Mouse (Mus musculus) forebrain, embryonic 13.5 days (tissue): ENCODE results near the gene Mpi. TPM values are rescaled to one million over a fixed set of nuclear protein-coding genes. Genes with fewer than 3 reads are reported as not detected.
A peak's percentile ranks its signal among the peaks of the same experiment; 100 is the strongest.

Source experiments
- ATAC-seq: fragments of 200-750 bp; cut with Nextera tagmentation; 2 replicates; pipeline ENCODE4 v1.8.0; 2017
- H3K27ac ChIP-seq: fragments of 300-500 bp; sonication (generic); 2 replicates; pipeline ENCODE4 v1.5.1; 2015; ENCODE audit warnings: inconsistent platforms, mild to moderate bottlenecking, moderate library complexity
- H3K27me3 ChIP-seq: fragments of 300-500 bp; sonication (generic); 2 replicates; pipeline ENCODE4 v1.6.1; 2015; ENCODE audit warnings: mild to moderate bottlenecking, inconsistent platforms
- H3K36me3 ChIP-seq: fragments of 300-500 bp; sonication (generic); 2 replicates; pipeline ENCODE4 v1.6.1; 2015; ENCODE audit warnings: mild to moderate bottlenecking, inconsistent platforms; ENCODE audit not compliant: poor library complexity, severe bottlenecking
- H3K4me1 ChIP-seq: fragments of 300-500 bp; sonication (generic); 2 replicates; pipeline ENCODE4 v1.6.1; 2015; ENCODE audit warnings: inconsistent platforms
- H3K4me2 ChIP-seq: fragments of 300-500 bp; sonication (generic); 2 replicates; pipeline ENCODE4 v1.6.1; 2015; ENCODE audit warnings: inconsistent platforms, mild to moderate bottlenecking, moderate library complexity
- H3K4me3 ChIP-seq: fragments of 300-500 bp; sonication (generic); 2 replicates; pipeline ENCODE4 v1.5.1; 2015; ENCODE audit warnings: mild to moderate bottlenecking, inconsistent platforms
- H3K9ac ChIP-seq: fragments of 300-500 bp; sonication (generic); 2 replicates; pipeline ENCODE4 v1.6.1; 2015; ENCODE audit warnings: mild to moderate bottlenecking, inconsistent platforms
- H3K9me3 ChIP-seq: fragments of 300-500 bp; sonication (generic); replicated peaks from 2 replicates; pipeline ENCODE4 v1.6.1; 2016; ENCODE audit warnings: inconsistent platforms
- WGBS: fragments of 180-500 bp; shearing (Covaris S2); methylation state at CpG from one replicate; pipeline ENCODE4 v1.1.7; 2015; 5-methylcytosine and 5-hydroxymethylcytosine counted together
- polyA plus RNA-seq: library from polyadenylated mRNA; unstranded; fragments of >200 nt; fragmentation: Nextera tagmentation; extraction: Ambion mirVana; gene quantifications from 2 replicates; pipeline ENCODE4 v1.2.1, GENCODE M21; 2015

Mpi gene
- 63.2 and 70.0 TPM in 2 replicates for polyA plus RNA-seq

DNA sequence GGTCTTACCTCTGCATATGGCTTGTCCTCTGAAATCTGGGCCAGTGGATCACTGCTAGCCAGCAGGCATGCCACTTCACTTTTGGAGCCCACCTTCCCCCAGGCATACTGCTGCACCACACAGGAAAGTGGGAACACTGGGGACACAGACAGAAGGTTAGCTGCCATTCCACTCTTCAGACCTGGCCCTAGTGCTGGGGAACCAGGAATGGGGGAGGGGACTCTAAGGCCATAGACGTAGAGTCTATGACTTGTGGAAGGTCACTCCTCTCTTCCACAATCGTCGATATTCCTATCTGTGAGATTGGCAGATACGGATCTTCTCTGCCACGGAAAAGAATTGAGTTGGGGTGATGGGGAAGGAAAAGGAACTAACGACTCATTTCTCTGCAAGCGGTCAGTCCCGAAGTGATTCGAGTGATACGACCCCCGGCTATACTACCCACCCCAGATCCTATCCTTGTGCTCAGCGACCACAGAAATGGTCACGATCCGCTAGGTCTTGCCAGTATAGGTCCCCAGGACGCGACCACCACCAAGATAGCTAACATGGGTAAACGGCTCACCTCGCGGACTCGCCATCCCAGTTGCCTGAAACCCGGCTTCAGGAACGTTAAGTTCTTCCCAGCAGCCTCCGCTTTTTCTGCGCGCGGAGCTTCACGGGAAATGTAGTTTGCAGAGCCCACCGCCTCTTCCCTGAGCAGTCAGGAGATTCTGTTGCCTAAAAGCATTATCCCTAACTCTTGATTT lies at the start of gene Mpi:
Gene Mpi, minus strand, starts transcription at position 625 of the 749 bp plus-strand sequence.
- Histone ChIP-seq H3K4me2 (peak within 1 kb of the TSS; percentile 80), H3K9ac (peak within 1 kb of the TSS; percentile 79), H3K4me3 (peak within 1 kb of the TSS; percentile 57), H3K27ac (no peak within 1 kb of the TSS), H3K4me1 (peaks cover 13% of the 10 kb centered on the region), H3K27me3 (no peaks in the 10 kb centered on the region), H3K9me3 (no peaks in the 10 kb centered on the region), H3K36me3 (peaks cover 35% of the 10 kb centered on the region)
- peak; percentile 61 for ATAC-seq
- WGBS = 1% methylated on average over 28 of the region's 28 CpGs

GRCm38 (mm10) chr9:57602098-57602497 lies 49.5 kb upstream of the Mpi start:
- Histone ChIP-seq H3K4me3 (no peak overlapping the region), H3K27me3 (peaks cover 29% of the 10 kb centered on the region), H3K4me2 (no peak overlapping the region), H3K9me3 (no peaks in the 10 kb centered on the region), H3K4me1 (peaks cover 30% of the 10 kb centered on the region), H3K9ac (no peak overlapping the region), H3K27ac (no peak overlapping the region), H3K36me3 (no peaks in the 10 kb centered on the region)
- no peak for ATAC-seq
- 74% methylated on average over 8 of the region's 8 CpGs for WGBS

GRCm38 (mm10) chr9:57601353-57601706 lies 48.8 kb upstream of the Mpi start:
- 75% methylated on average over 2 of the region's 2 CpGs for WGBS
- Histone ChIP-seq H3K9me3 (no peaks in the 10 kb centered on the region), H3K4me3 (no peak overlapping the region), H3K4me1 (peaks cover 25% of the 10 kb centered on the region), H3K9ac (no peak overlapping the region), H3K36me3 (no peaks in the 10 kb centered on the region), H3K4me2 (no peak overlapping the region), H3K27ac (no peak overlapping the region), H3K27me3 (peaks cover 22% of the 10 kb centered on the region)
- ATAC-seq = no peak; the same call in 1 of the 2 replicates

GRCm38 (mm10) chr9:57600620-57601352 lies 48.2 kb upstream of the Mpi start:
- ATAC-seq = 0 out of 2 replicates have a peak, but pooled peaks have one; percentile 38

DNA sequence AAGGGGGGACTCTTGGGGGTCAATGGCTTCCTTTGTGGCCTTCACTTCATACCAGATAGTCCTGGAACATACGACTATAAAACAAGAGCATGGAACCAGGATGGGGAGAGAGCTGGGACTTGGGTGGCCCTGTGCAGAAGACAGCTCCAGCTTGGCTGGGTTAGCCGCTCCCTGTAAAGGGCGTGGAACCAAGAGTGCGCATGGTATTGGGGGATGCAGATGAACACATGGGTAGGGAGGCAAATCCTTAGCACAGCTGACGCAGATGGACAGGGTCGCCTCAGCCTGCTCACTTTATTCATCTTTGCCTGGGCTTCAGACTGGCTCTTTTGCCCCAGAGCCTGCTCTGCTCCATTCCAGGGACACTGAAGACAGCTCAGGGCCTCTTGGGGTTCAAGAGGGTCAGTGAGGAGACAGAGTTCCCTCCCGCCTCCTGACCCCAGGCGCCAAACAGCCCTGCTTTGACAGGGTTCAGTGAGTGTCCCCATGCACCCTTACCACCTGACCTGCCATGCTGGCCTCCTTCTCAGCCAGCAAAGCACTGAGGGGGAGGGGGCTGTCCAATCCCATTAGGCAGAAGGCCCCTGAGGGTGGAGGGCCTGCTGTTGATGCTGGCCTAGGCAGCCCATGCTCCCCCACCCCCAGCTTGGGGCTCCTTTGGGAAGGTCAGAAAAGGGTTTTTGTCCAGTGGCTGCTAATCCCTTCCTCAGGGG lies 46.4 kb upstream of the Mpi start:
- Histone ChIP-seq H3K27me3 (no peaks in the 10 kb centered on the region; the same call in 1 of the 2 replicates), H3K9ac (peak overlapping the region; percentile 30), H3K36me3 (peaks cover 15% of the 10 kb centered on the region), H3K4me3 (no peak overlapping the region), H3K27ac (no peak overlapping the region), H3K4me2 (no peak overlapping the region), H3K9me3 (no peaks in the 10 kb centered on the region), H3K4me1 (peaks cover 19% of the 10 kb centered on the region)
- WGBS = 41% methylated on average over 8 of the region's 8 CpGs
- no peak for ATAC-seq

More at GRCm38 (mm10) chr9:57600620-57601352, 48.2 kb upstream of the Mpi start:
- H3K36me3 ChIP-seq = no peaks in the 10 kb centered on the region
- H3K9ac ChIP-seq = no peak overlapping the region
- H3K4me3 ChIP-seq = no peak overlapping the region
- H3K9me3 ChIP-seq = no peaks in the 10 kb centered on the region
- peaks cover 16% of the 10 kb centered on the region for H3K27me3 ChIP-seq
- 8% methylated on average over 3 of the region's 3 CpGs for WGBS
- no peak overlapping the region for H3K4me2 ChIP-seq
- no peak overlapping the region for H3K27ac ChIP-seq
- H3K4me1 ChIP-seq = peaks cover 19% of the 10 kb centered on the region

DNA sequence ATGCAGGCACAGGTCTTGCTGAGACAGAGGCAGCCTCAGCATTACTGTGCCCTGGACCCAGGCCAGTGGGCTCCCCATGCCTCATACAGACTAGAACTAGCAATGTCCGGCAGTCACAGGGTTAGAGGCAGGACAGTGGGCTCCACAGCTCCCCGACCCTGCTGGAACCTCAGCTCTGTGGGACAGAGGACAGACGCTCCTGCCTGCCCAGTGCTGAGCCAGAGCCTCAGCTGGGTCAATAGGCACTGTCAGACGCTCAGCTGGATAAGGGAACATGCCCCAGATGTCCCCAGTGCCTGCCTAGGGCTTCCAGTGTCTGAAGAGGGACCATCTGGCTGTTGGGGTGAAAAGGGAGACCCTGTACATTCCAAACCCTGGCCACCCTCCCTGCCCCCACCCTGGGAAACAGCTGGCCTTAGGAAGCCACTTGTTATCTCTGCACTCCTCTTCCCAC lies 45.4 kb upstream of the Mpi start:
- Histone ChIP-seq H3K4me3 (no peak overlapping the region), H3K36me3 (peaks cover 26% of the 10 kb centered on the region), H3K9ac (no peak overlapping the region), H3K9me3 (no peaks in the 10 kb centered on the region), H3K4me2 (no peak overlapping the region), H3K27me3 (no peaks in the 10 kb centered on the region), H3K27ac (no peak overlapping the region), H3K4me1 (peaks cover 19% of the 10 kb centered on the region)
- WGBS = 20% methylated on average over 4 of the region's 4 CpGs
- no peak for ATAC-seq

DNA sequence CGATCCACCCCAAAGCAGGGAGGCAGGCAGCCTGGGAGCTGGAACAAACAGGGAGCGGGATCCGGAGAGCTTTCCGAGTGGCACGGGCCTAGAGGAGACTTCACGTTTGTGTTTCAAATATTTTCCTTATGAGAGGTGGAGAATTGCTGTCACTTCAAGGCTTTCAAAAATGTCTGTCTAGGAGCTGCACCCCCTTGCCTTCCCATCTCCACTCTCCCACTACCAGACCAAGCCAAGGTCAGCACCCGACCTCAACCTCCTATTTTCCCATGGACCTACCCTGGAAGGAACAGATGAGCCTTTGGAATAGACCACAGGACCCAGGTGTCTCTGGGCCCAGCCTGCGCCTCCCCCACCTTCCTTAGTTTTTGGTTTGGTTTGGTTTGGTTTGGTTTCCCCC lies 44.7 kb upstream of the Mpi start:
- Histone ChIP-seq H3K27ac (no peak overlapping the region), H3K4me2 (no peak overlapping the region), H3K36me3 (peaks cover 33% of the 10 kb centered on the region), H3K9me3 (no peaks in the 10 kb centered on the region), H3K27me3 (no peaks in the 10 kb centered on the region), H3K9ac (no peak overlapping the region), H3K4me3 (no peak overlapping the region), H3K4me1 (peaks cover 19% of the 10 kb centered on the region)
- no peak for ATAC-seq
- WGBS = 87% methylated on average over 8 of the region's 8 CpGs

DNA sequence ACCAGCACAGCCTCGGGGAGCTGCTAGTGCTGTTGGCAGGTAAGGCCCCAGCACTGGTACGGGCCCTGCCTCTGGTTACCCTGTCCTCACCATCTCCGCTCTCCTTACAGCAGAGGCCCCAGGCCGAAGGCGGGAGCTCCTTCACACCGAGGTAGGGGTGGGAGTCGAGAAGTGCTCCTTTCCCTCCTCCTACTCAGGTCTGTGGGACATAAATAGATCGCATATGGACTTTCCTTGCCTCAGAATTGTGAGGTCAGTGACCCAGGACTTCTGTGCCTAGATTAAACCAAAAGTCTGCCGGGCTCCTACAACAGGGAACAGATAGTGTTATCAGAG lies 41.6 kb upstream of the Mpi start:
- Histone ChIP-seq H3K9ac (no peak overlapping the region), H3K27ac (no peak overlapping the region), H3K36me3 (peaks cover 40% of the 10 kb centered on the region), H3K9me3 (no peaks in the 10 kb centered on the region), H3K4me3 (no peak overlapping the region), H3K4me2 (no peak overlapping the region), H3K4me1 (peaks cover 14% of the 10 kb centered on the region), H3K27me3 (no peaks in the 10 kb centered on the region)
- ATAC-seq = no peak
- 88% methylated on average over 9 of the region's 9 CpGs for WGBS

- Histone ChIP-seq H3K4me2 (no peak overlapping the region), H3K4me3 (no peak overlapping the region), H3K4me1 (peaks cover 17% of the 10 kb centered on the region), H3K27me3 (no peaks in the 10 kb centered on the region), H3K9ac (no peak overlapping the region), H3K9me3 (no peaks in the 10 kb centered on the region), H3K27ac (no peak overlapping the region), H3K36me3 (peaks cover 40% of the 10 kb centered on the region)
- ATAC-seq = no peak
- WGBS = 58% methylated on average over 12 of the region's 12 CpGs
Measured at GRCm38 (mm10) chr9:57593454-57594173, 41.1 kb upstream of the Mpi start.

- Histone ChIP-seq H3K27ac (no peak overlapping the region), H3K9ac (no peak overlapping the region), H3K9me3 (no peaks in the 10 kb centered on the region), H3K36me3 (peaks cover 60% of the 10 kb centered on the region), H3K27me3 (no peaks in the 10 kb centered on the region), H3K4me2 (peak overlapping the region; percentile 73), H3K4me3 (no peak overlapping the region), H3K4me1 (peaks cover 19% of the 10 kb centered on the region)
- 27% methylated on average over 5 of the region's 5 CpGs for WGBS
- ATAC-seq = no peak
Measured at GRCm38 (mm10) chr9:57590726-57591125, 38.2 kb upstream of the Mpi start.

DNA sequence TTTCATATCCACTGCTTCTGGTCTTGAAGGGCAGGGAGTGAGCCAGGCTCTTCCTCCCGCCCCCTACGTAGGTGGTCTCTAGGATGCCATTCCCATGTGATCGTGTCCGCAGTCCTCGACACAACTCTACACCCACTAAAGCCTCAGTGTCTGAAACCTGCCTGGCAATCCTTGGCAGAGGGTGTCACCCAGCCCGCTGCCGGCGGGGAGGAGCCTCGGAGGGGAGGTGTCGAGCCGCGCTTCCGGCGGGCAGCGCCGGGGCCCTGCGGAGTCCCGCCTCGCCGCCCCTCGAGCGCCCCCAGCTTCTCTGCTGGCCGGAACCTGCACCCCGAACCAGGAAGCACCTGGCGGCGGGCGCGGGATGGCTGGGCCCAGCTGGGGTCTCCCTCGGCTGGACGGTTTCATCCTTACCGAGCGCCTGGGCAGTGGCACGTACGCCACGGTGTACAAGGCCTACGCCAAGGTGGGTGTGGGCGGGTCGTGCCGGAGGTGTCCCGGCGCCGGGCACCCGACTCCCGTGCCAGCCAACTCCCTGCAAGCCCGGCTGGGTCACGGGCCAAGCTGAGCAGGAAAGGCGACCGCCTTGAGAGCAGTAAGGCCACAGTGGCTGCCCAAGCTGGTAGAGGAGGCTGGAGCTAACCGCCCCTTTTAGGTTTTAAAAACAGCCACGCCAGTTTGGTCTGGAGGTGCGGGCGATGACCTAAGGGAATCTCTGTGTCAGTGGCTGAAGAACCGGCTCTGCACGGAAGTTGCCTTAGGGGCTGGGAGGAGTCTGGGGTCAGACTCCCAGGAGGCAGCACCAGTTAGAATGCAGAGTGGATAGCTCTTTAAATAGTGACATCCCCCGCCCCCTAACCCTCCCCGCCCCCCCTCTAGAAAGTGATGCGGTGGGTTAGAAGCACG lies 36.9 kb upstream of the Mpi start, which contains the start of gene Ulk3:
Gene Ulk3, plus strand, starts transcription at position 229 of the 903 bp plus-strand sequence.
- H3K9me3 ChIP-seq = no peaks in the 10 kb centered on the region
- peaks cover 19% of the 10 kb centered on the region for H3K4me1 ChIP-seq
- 1% methylated on average over 50 of the region's 58 CpGs for WGBS
- H3K9ac ChIP-seq = peak within 1 kb of the TSS; percentile 82
- peak within 1 kb of the TSS; percentile 73 for H3K4me2 ChIP-seq
- peaks cover 58% of the 10 kb centered on the region for H3K36me3 ChIP-seq
- peak; percentile 88 for ATAC-seq
- no peaks in the 10 kb centered on the region for H3K27me3 ChIP-seq
- peak within 1 kb of the TSS; percentile 57 for H3K27ac ChIP-seq
- peak within 1 kb of the TSS; percentile 76 for H3K4me3 ChIP-seq
